Mouse (Mus musculus): ENCODE measurements around the gene Erbb2. TPM values are rescaled to one million over a fixed set of nuclear protein-coding genes. Genes with fewer than 3 reads are reported as not detected.
A peak's percentile ranks its signal among the peaks of the same experiment; 100 is the strongest.

Gene Erbb2
- polyA plus RNA-seq (2016; fragmentation: Nextera tagmentation; extraction: Ambion mirVana): 47.4 and 49.4 TPM in 2 replicates

- Histone ChIP-seq H3K27ac (peak within 1 kb of the TSS; percentile 96), H3K9ac (peak within 1 kb of the TSS; percentile 87), H3K4me1 (peaks cover 38% of the 10 kb centered on the region), H3K36me3 (0 out of 2 replicates have a peak, but pooled peaks cover 2% of the 10 kb centered on the region), H3K4me3 (peak within 1 kb of the TSS; percentile 74), H3K27me3 (peaks cover 4% of the 10 kb centered on the region; the same call in 1 of the 2 replicates), H3K4me2 (replicated peaks) (peak within 1 kb of the TSS; percentile 74), H3K9me3 (no peaks in the 10 kb centered on the region)
- WGBS: under 1% methylated on average over 45 of the region's 49 CpGs
- ATAC-seq (ENCODE audit: insufficient number of reproducible peaks, insufficient read depth, low FRiP score, low TSS enrichment): peak; percentile 67
Observed at GRCm38 (mm10) chr11:98412273-98412796, at the start of gene Erbb2. Gene Erbb2 (plus strand): TSS chr11:98412470.

DNA sequence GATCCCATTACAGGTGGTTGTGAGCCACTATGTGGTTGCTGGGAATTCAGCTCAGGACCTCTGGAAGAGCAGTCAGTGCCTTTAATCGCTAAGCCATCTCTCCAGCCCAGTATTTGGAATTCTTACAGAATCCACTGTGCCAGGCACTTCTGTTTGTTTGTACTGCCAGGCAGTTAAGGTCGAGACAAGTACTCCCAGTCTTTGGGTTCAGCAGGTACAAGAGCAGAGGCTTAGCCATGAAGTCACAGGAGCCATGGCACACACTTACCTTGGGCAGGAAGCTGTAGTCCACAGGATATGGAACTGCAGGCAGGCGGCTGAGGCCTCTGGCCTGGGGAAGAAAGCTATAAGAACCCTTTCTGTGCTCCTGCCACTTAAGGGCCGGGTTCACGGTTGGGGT, 48.5 kb upstream of the Erbb2 start:
- Histone ChIP-seq H3K4me3 (no peak overlapping the region), H3K27ac (no peak overlapping the region), H3K4me1 (peaks cover 32% of the 10 kb centered on the region), H3K27me3 (no peaks in the 10 kb centered on the region), H3K4me2 (replicated peaks) (no peak overlapping the region), H3K9ac (no peak overlapping the region), H3K9me3 (no peaks in the 10 kb centered on the region), H3K36me3 (peaks cover 6% of the 10 kb centered on the region; the same call in 1 of the 2 replicates)
- ATAC-seq (ENCODE audit: insufficient number of reproducible peaks, insufficient read depth, low FRiP score, low TSS enrichment): no peak
- 86% methylated on average over 5 of the region's 5 CpGs for WGBS

DNA sequence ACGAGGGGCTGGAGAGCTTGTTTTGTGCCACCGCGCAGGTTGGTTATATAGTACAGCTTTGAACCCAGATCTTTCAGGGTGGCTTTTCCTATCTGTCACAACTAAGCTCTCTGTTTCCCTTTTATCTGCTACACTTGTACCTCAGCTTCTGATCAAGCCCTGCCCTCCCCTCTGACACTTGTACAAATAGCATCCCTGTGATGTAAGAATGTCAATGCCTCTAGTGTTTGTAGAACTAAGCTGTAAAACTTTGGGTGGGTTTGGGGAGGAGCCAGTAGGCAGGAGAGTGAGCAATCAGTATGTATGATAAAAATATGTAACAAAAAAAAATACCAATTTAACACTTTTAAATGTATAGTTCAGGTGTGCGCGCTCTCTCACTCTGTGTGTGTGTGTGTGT, 47.9 kb upstream of the Erbb2 start:
- Histone ChIP-seq H3K4me3 (no peak overlapping the region), H3K9me3 (no peaks in the 10 kb centered on the region), H3K27ac (no peak overlapping the region), H3K9ac (no peak overlapping the region), H3K4me2 (replicated peaks) (no peak overlapping the region), H3K36me3 (peaks cover 6% of the 10 kb centered on the region; the same call in 1 of the 2 replicates), H3K27me3 (no peaks in the 10 kb centered on the region), H3K4me1 (peaks cover 26% of the 10 kb centered on the region)
- ATAC-seq (ENCODE audit: insufficient number of reproducible peaks, insufficient read depth, low FRiP score, low TSS enrichment): no peak
- 90% methylated on average over 5 of the region's 5 CpGs for WGBS

DNA sequence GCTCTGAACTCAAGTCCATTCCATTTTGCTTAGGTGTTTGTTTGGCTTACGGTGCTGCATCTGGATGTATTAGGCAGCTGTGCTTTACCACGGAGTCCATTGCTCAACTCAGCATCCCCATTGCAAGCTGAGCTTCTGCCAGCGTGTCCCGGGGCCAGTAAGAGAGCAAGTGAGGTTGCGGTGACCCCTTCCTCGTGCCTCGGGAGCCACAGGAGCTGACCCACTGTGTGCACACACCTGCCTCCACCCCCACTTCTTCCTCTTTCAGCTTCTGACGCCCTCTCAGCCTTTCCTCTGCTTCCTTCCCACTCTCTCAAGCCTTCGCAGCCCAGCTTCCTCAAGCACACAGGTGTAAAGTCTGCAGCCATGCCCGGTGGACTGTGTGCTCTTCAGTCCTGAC, 46.0 kb upstream of the Erbb2 start:
- no peak overlapping the region for H3K9ac ChIP-seq
- no peak for ATAC-seq (ENCODE audit: insufficient number of reproducible peaks, insufficient read depth, low FRiP score, low TSS enrichment)
- WGBS: 73% methylated on average over 10 of the region's 10 CpGs
- no peak overlapping the region for H3K27ac ChIP-seq
- H3K27me3 ChIP-seq: no peaks in the 10 kb centered on the region
- H3K4me3 ChIP-seq: no peak overlapping the region
- H3K36me3 ChIP-seq: peaks cover 6% of the 10 kb centered on the region; the same call in 1 of the 2 replicates
- H3K4me1 ChIP-seq: peaks cover 14% of the 10 kb centered on the region
- H3K9me3 ChIP-seq: no peaks in the 10 kb centered on the region
- no peak overlapping the region for H3K4me2 ChIP-seq (replicated peaks)

GRCm38 (mm10) chr11:98367171-98367862, 45.0 kb upstream of the Erbb2 start:
- Histone ChIP-seq H3K9me3 (no peaks in the 10 kb centered on the region), H3K36me3 (no peaks in the 10 kb centered on the region), H3K9ac (no peak overlapping the region), H3K4me2 (replicated peaks) (no peak overlapping the region), H3K4me1 (peaks cover 13% of the 10 kb centered on the region), H3K27me3 (no peaks in the 10 kb centered on the region), H3K4me3 (no peak overlapping the region), H3K27ac (no peak overlapping the region)
- WGBS: 83% methylated on average over 10 of the region's 10 CpGs
- ATAC-seq (ENCODE audit: insufficient number of reproducible peaks, insufficient read depth, low FRiP score, low TSS enrichment): no peak

- Histone ChIP-seq H3K4me1 (peaks cover 12% of the 10 kb centered on the region), H3K36me3 (0 out of 2 replicates have a peak, but pooled peaks cover under 1% of the 10 kb centered on the region), H3K27ac (no peak overlapping the region), H3K27me3 (no peaks in the 10 kb centered on the region), H3K9ac (no peak overlapping the region), H3K4me2 (replicated peaks) (no peak overlapping the region), H3K9me3 (no peaks in the 10 kb centered on the region), H3K4me3 (no peak overlapping the region)
- 83% methylated on average over 7 of the region's 7 CpGs for WGBS
- ATAC-seq (ENCODE audit: insufficient number of reproducible peaks, insufficient read depth, low FRiP score, low TSS enrichment): no peak
Observed at GRCm38 (mm10) chr11:98367863-98368186, 44.4 kb upstream of the Erbb2 start.

DNA sequence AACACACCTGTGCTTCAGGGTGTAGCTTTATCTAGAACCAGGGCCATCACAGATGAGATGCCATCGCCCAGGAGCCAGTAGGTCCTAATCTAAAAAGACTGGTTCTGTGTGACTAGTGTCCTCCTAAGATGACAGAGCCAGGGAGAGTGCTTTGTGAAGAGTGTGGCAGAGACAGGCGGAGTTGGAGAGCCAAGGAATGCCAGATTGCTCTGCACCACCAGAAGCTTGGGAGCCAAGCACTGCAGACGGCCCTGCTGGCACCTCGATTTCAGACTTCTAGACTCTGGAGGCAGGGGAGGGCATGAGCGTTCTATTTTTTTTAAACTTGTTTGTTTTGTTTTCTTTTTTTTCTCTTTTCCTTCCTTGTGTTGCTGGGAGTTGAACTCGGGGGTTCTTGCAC, 42.9 kb upstream of the Erbb2 start:
- Histone ChIP-seq H3K4me3 (no peak overlapping the region), H3K4me2 (replicated peaks) (no peak overlapping the region), H3K9ac (no peak overlapping the region), H3K36me3 (peaks cover 7% of the 10 kb centered on the region; the same call in 1 of the 2 replicates), H3K9me3 (no peaks in the 10 kb centered on the region), H3K27ac (no peak overlapping the region), H3K27me3 (no peaks in the 10 kb centered on the region), H3K4me1 (peaks cover 12% of the 10 kb centered on the region)
- ATAC-seq (ENCODE audit: insufficient number of reproducible peaks, insufficient read depth, low FRiP score, low TSS enrichment): no peak
- 82% methylated on average over 6 of the region's 6 CpGs for WGBS

DNA sequence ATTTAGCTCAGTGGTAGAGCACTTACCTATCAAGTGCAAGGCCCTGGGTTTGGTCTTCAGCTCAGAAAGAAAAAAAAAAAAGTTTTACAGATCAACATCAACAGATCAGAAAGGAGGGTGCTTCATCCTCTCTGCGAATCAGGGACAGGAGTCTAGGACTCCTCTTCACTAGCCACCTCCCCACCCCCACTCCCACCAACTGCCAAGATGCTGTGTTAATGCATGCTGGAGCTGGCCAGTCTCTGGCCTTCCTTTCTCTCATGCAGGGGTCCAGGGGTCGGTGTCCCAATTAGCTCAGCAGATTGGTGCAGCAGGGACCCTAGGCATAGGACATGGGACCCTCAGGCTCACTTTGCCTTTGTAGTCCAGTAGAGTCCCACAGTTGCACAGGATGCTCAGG, 41.7 kb upstream of the Erbb2 start:
- Histone ChIP-seq H3K9me3 (no peaks in the 10 kb centered on the region), H3K4me2 (replicated peaks) (no peak overlapping the region), H3K4me3 (no peak overlapping the region), H3K27me3 (no peaks in the 10 kb centered on the region), H3K4me1 (peaks cover 12% of the 10 kb centered on the region), H3K9ac (no peak overlapping the region), H3K27ac (no peak overlapping the region), H3K36me3 (peaks cover 20% of the 10 kb centered on the region)
- ATAC-seq (ENCODE audit: insufficient number of reproducible peaks, insufficient read depth, low FRiP score, low TSS enrichment): no peak
- 67% methylated on average over 2 of the region's 2 CpGs for WGBS

DNA sequence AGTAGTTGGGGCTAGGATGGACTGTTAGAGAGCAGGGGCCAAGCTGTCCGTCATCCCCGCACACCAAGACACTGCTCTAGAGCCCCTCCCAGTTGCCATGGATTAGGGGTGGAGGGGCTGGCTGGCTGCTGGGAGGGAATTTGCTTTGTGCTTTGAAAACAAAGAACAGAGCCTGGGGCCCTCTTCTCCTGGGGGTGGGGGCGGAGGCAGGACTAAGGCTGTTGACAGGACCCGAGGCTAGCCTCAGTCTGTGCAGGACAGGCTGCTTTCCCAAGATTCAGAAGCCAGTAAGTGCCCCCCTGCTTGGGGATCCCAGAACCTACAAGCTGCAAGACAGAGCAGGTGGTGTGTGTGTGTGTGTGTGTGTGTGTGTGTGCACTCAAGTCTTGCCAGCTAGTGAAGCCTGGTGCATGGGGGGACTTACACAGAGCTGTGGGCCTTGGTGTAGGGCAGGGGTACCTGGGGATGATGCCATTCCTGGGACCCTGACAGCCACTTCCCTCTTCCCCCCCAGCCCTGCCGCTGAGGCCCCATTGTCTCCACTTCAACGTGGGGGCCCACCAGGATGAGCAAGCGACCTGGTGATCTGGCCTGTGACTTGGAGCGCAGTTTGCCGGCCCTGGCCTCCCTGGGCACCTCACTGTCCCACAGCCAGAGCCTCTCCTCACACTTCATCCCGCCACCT, 40.6 kb upstream of the Erbb2 start:
- no peak for ATAC-seq (ENCODE audit: insufficient number of reproducible peaks, insufficient read depth, low FRiP score, low TSS enrichment)
- no peaks in the 10 kb centered on the region for H3K27me3 ChIP-seq
- peaks cover 31% of the 10 kb centered on the region for H3K36me3 ChIP-seq
- no peak overlapping the region for H3K27ac ChIP-seq
- no peak overlapping the region for H3K4me3 ChIP-seq
- no peaks in the 10 kb centered on the region for H3K9me3 ChIP-seq
- WGBS: 38% methylated on average over 10 of the region's 10 CpGs
- no peak overlapping the region for H3K9ac ChIP-seq
- 0 out of 2 replicates have a peak overlapping the region, but pooled peaks have one; percentile 3 for H3K4me2 ChIP-seq (replicated peaks)
- peaks cover 12% of the 10 kb centered on the region for H3K4me1 ChIP-seq

DNA sequence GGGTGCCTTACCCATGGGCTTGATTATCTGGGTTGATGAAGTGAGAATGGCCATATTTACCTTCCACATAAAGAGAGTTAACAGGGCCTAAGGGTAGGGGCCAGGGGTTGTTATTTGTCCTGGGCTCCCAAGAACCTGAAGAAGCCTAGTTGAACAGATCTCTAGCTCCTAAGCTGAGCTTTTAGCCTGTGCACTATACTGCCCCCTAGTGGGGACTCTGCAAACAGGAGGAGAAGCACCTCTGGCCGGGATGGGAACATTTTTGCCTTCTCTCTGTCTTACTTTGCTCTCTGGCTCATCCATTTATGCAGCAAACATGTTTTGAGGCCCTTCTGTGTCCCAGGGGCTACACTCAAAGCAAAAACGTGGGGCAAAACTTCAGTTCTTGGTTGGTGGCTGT, 39.9 kb upstream of the Erbb2 start:
- no peaks in the 10 kb centered on the region for H3K27me3 ChIP-seq
- H3K4me3 ChIP-seq: no peak overlapping the region
- 8% methylated on average over 2 of the region's 2 CpGs for WGBS
- H3K9me3 ChIP-seq: no peaks in the 10 kb centered on the region
- H3K9ac ChIP-seq: no peak overlapping the region
- H3K36me3 ChIP-seq: peaks cover 38% of the 10 kb centered on the region
- H3K27ac ChIP-seq: no peak overlapping the region
- no peak for ATAC-seq (ENCODE audit: insufficient number of reproducible peaks, insufficient read depth, low FRiP score, low TSS enrichment)
- peaks cover 12% of the 10 kb centered on the region for H3K4me1 ChIP-seq
- H3K4me2 ChIP-seq (replicated peaks): no peak overlapping the region

DNA sequence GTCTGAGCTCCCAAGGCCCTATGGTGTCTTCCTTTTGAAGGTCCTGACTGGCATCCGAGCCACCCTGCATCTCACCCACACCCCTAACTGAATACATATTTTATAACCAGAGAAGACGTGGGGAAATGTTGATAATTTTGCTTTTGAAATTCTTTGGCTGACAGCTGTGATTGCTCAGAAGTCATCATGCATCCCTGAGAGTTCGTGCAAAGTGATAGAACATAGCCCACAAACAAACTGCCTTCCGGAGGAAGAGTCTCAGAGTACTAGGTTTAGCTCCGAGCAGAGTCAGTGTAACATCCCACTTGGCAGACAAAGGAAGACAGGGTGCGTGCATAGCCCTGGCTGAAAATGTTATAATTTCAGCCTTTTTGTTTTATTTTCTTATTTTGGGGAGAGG, 39.0 kb upstream of the Erbb2 start:
- no peak for ATAC-seq (ENCODE audit: insufficient number of reproducible peaks, insufficient read depth, low FRiP score, low TSS enrichment)
- Histone ChIP-seq H3K9ac (no peak overlapping the region), H3K27me3 (no peaks in the 10 kb centered on the region), H3K4me2 (replicated peaks) (no peak overlapping the region), H3K4me1 (peaks cover 12% of the 10 kb centered on the region), H3K9me3 (no peaks in the 10 kb centered on the region), H3K36me3 (peaks cover 47% of the 10 kb centered on the region), H3K27ac (no peak overlapping the region), H3K4me3 (no peak overlapping the region)
- 86% methylated on average over 6 of the region's 6 CpGs for WGBS

DNA sequence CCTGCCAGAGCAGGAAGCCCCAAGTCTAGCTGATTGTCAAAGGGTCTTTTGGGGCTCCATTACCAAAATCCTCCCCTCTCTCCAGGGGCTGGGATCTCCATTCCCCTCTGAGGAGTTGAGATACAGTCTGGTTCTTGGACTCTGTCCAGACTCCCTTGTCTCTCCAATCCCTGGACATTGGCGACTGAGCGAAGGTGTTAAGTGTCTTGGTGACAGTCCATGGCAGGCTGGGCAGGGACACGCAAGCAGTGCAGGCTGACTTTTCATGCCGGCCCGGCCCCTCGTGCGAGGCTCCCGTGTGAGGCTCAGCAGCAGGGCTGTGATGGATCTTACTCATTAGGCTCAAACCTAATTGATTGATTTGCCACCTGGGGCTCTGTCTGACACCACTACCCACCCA, 38.0 kb upstream of the Erbb2 start:
- no peak for ATAC-seq (ENCODE audit: insufficient number of reproducible peaks, insufficient read depth, low FRiP score, low TSS enrichment)
- Histone ChIP-seq H3K36me3 (peaks cover 57% of the 10 kb centered on the region), H3K4me2 (replicated peaks) (no peak overlapping the region), H3K9me3 (no peaks in the 10 kb centered on the region), H3K27me3 (no peaks in the 10 kb centered on the region), H3K4me1 (peaks cover 12% of the 10 kb centered on the region), H3K9ac (no peak overlapping the region), H3K4me3 (no peak overlapping the region), H3K27ac (no peak overlapping the region)
- 83% methylated on average over 8 of the region's 8 CpGs for WGBS

Data from embryonic facial prominence, embryonic 12.5 days (tissue).